Mouse (Mus musculus) lung, adult 18-20 months (tissue): ENCODE results near the gene Rec8.

Experiments used
- DNase-seq, 2 experiments: peaks; one replicate each; pipeline ENCODE4 v3.0.0; 2022; ENCODE audit warnings: mixed read lengths in 2 of 2

The Rec8 gene

GRCm38 (mm10) chr14:55617822-55618221, at the start of gene Rec8:
TSS of gene Rec8 (plus strand) at chr14:55618037.
- DNase-seq = peak; percentile 59 to 67

GRCm38 (mm10) chr14:55570588-55570987, 47.2 kb upstream of the Rec8 start:
- DNase-seq = no peak

- DNase-seq = no peak
These were observed 46.1 kb upstream of the Rec8 start for GRCm38 (mm10) chr14:55571760-55572159.

- no peak for DNase-seq
These were observed 42.5 kb upstream of the Rec8 start, which contains the start of gene Fitm1 for GRCm38 (mm10) chr14:55575302-55575701. TSS of gene Fitm1 (plus strand) at chr14:55575617.

- DNase-seq = no peak
These were observed 42.1 kb upstream of the Rec8 start for GRCm38 (mm10) chr14:55575711-55576110.

- DNase-seq = peak; percentile 76 to 80
These were observed 41.5 kb upstream of the Rec8 start for GRCm38 (mm10) chr14:55576376-55576775.

- peak; percentile 90 to 91 for DNase-seq
These were observed 39.8 kb upstream of the Rec8 start, which contains the start of gene Psme1 for GRCm38 (mm10) chr14:55577871-55578667. TSS of gene Psme1 (plus strand) at chr14:55578123.

GRCm38 (mm10) chr14:55578668-55579269, 39.1 kb upstream of the Rec8 start:
- peak; percentile 65 to 69 for DNase-seq

- DNase-seq = no peak
These were observed 38.0 kb upstream of the Rec8 start for GRCm38 (mm10) chr14:55579511-55580496.

GRCm38 (mm10) chr14:55580731-55581130, 37.1 kb upstream of the Rec8 start:
- no peak for DNase-seq

- no peak for DNase-seq
These were observed 35.7 kb upstream of the Rec8 start for GRCm38 (mm10) chr14:55581981-55582681.

GRCm38 (mm10) chr14:55584303-55584701, 33.5 kb upstream of the Rec8 start:
- DNase-seq = no peak

- DNase-seq = peak; percentile 88 to 92
These were observed 32.9 kb upstream of the Rec8 start, which contains the start of gene Emc9 for GRCm38 (mm10) chr14:55584702-55585565. TSS of gene Emc9 (minus strand) at chr14:55585302.

- no peak for DNase-seq
These were observed 32.3 kb upstream of the Rec8 start for GRCm38 (mm10) chr14:55585566-55585960.

- no peak for DNase-seq
These were observed 31.7 kb upstream of the Rec8 start for GRCm38 (mm10) chr14:55586149-55586548.

GRCm38 (mm10) chr14:55589271-55589670, 28.6 kb upstream of the Rec8 start:
- DNase-seq = no peak

- DNase-seq = no peak
These were observed 27.9 kb upstream of the Rec8 start for GRCm38 (mm10) chr14:55589771-55590448.

GRCm38 (mm10) chr14:55590748-55591330, 27.0 kb upstream of the Rec8 start, which contains the start of gene Psme2:
TSS of gene Psme2 (minus strand) at chr14:55591113.
- DNase-seq = peak; percentile 99

GRCm38 (mm10) chr14:55591331-55591891, 26.4 kb upstream of the Rec8 start, which contains the start of gene Rnf31:
TSS of gene Rnf31 (plus strand) at chr14:55591708.
- peak; percentile 99 for DNase-seq

GRCm38 (mm10) chr14:55592226-55592625, 25.6 kb upstream of the Rec8 start:
- no peak for DNase-seq
